Comparison of ENCODE assay signal across 29 mouse cellular contexts in the genomic region with DNA sequence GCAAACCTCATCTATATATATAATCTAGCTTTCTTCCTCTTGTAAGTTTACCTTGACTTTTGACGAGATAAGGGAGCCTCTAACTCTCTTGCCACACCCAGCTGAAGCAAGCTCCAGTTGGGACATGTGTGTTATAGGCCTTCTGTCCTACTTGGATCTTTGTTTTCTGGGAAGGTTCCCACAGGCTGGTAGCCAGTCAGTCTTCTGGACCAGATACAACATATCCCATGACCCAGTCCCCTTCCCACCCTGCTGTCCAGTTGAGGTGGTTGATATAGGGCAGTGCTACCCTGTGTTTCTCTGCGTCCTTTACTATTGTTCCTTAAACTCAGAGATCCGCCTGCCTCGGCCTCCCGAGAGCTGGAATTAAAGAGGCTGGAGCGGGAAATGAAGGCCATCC. TPM values are rescaled to one million over a fixed set of nuclear protein-coding genes. Genes with fewer than 3 reads are reported as not detected.
"Had no signal": no experiment of that assay in that cellular context is flagged by ENCODE, and none has a peak within 500 bp of the region (broad histone marks: within the 10 kb centered on the region; RNA-seq: fewer than 3 reads in every experiment).

No protein-coding gene starts in this region.

- H3K4me3 ChIP-seq: limb, embryonic 10.5 days; limb, embryonic 12.5 days; limb, embryonic 13.5 days; limb, embryonic 15.5 days; liver, embryonic 12.5 days; liver, embryonic 13.5 days; liver, embryonic 15.5 days; lung, embryonic 15.5 days; megakaryocyte, embryonic 14.5 days; midbrain, embryonic 10.5 days; midbrain, embryonic 12.5 days; midbrain, embryonic 13.5 days; midbrain, embryonic 15.5 days; myocyte had no signal

- DNase-seq: left cerebral cortex, postnatal 4 days; liver; liver, embryonic 13.5 days; liver, postnatal 0 days; lung, adult 18-20 months; lung, adult 2 months; lung, embryonic 14.5 days; lung, postnatal 10 days; lung, postnatal 14 days; lung, postnatal 36 days; lung, postnatal 4 days; midbrain, embryonic 14.5 days had no signal

- H3K4me1 ChIP-seq: limb, embryonic 12.5 days; limb, embryonic 13.5 days; limb, embryonic 15.5 days; lung, embryonic 15.5 days; megakaryocyte, embryonic 14.5 days; midbrain, embryonic 10.5 days; midbrain, embryonic 12.5 days; midbrain, embryonic 13.5 days; midbrain, embryonic 15.5 days had no signal

- H3K27ac ChIP-seq: limb, embryonic 10.5 days; limb, embryonic 12.5 days; limb, embryonic 13.5 days; limb, embryonic 15.5 days; liver, embryonic 12.5 days; liver, embryonic 13.5 days; liver, embryonic 14.5 days; liver, embryonic 15.5 days; lung, embryonic 15.5 days; macrophage; midbrain, embryonic 10.5 days; midbrain, embryonic 12.5 days; midbrain, embryonic 13.5 days; midbrain, embryonic 15.5 days had no signal

- H3K27me3 ChIP-seq: limb, embryonic 12.5 days; limb, embryonic 13.5 days; limb, embryonic 15.5 days; liver, embryonic 12.5 days; liver, embryonic 13.5 days; liver, embryonic 15.5 days; lung, embryonic 15.5 days; megakaryocyte, embryonic 14.5 days; midbrain, embryonic 12.5 days; midbrain, embryonic 13.5 days; midbrain, embryonic 15.5 days had no signal

RNA-seq across cellular contexts. Expression of gene Trib3, which starts 38.4 kb away (rescaled TPM):
- total RNA-seq: megakaryocyte progenitor cell, adult 5-6 weeks; monocyte, adult 5-6 weeks had no signal
